Mouse (Mus musculus) erythroblast, embryonic 14.5 days (primary cell): ENCODE data around the gene Ugcg.

ENCODE experiments used
- GATA1 ChIP-seq: IDR thresholded peaks from 2 replicates; pipeline ENCODE4 v1.6.1; 2012; ENCODE audit warnings: low read length, inconsistent platforms, mixed read lengths
- TAL1 ChIP-seq: IDR thresholded peaks from 3 replicates; pipeline ENCODE4 v1.6.1; 2012; ENCODE audit warnings: low read length, inconsistent platforms, mixed read lengths

DNA sequence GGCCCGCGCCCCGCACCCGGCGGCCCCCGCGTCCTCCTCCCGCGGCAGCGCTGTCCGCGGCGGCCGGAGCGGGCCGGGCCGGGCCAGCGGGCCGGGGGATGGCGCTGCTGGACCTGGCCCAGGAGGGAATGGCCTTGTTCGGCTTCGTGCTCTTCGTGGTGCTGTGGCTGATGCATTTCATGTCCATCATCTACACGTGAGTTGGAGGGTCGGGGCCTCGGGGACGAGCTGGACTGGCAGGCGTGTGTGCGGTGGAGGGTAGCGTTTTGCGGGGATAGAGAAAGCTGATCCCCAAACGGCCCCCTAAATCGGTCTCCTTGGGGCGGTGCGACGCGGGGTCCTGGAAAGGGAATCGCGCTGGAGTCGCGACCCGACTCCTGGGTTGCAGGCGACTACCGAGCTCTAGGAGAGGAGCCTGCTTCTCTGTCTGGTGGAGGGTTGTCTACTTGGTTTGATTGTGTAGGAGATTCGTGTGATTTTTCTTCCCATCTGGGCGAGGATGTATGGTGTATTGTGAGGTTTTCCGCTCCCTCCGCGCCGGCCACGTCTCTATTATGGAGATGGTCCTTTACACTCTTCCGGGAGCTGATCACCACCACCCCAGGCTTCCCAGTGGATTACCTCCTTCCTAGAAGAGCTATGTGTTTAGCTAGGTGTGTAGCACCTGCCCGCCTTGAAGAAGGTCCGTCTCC is 635 bp downstream of the Ugcg start:
- TF ChIP-seq TAL1 (no peak), GATA1 (no peak)
